In the genomic region with DNA sequence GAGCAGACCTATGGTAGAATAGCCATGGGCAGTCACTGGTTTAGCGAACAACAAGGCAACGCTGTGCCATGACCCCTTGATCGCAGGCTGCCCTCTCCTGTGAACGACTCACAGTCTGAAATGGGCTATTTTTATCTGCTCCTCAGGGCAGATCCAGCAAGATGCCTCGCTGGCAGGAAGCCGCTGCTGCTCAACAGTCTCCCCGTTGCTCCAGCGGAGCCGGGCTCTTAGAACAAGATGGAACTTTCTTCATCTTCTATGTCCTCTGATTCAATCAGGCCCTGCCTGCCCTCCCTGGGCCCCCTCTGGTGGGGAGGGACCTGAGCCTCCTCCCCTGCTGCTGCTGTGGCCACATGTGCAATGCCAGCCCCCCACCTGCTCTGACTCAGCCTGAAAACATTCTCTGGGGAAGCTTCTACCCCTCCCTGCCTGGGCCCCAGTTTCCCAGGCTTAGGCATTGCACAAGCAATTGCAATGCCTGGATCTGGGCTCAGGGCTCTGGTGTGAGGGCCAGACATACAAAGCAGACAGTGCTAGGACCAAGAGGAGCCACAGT, we compare ENCODE assay signal across 8 mouse cellular contexts. TPM values are rescaled to one million over a fixed set of nuclear protein-coding genes. Genes with fewer than 3 reads are reported as not detected.
A peak's percentile ranks its signal among the peaks of the same experiment; 100 is the strongest.
DNase-seq lines count a peak whose midpoint lies in the region; ATAC-seq and TF ChIP-seq lines count a peak whose summit lies in the region.

No protein-coding gene starts in this region.

- no peaks in the 10 kb centered on the region for H3K9me3 ChIP-seq in forebrain, embryonic 11.5 days (ENCODE audit: control insufficient read depth, low read length)
- no peaks in the 10 kb centered on the region for H3K9me3 ChIP-seq in forebrain, embryonic 14.5 days (replicated peaks; ENCODE audit: control insufficient read depth, low read length)
- H3K9me3 ChIP-seq in embryonic facial prominence, embryonic 12.5 days = no peaks in the 10 kb centered on the region
- no peaks in the 10 kb centered on the region for H3K9me3 ChIP-seq in lung, embryonic 15.5 days

- H3K27ac ChIP-seq in forebrain, embryonic 11.5 days (ENCODE audit: low read depth, low read length) = no peak overlapping the region
- H3K27ac ChIP-seq in forebrain, embryonic 14.5 days (ENCODE audit: low read depth, low read length) = no peak overlapping the region
- H3K27ac ChIP-seq in embryonic facial prominence, embryonic 12.5 days = peak overlapping the region; percentile 32; the same call in 1 of the 2 replicates
- peak overlapping the region; percentile 59 for H3K27ac ChIP-seq in lung, embryonic 15.5 days
- H3K27ac ChIP-seq in left cerebral cortex, adult 2 months = no peak overlapping the region

- no peak for DNase-seq in forebrain, embryonic 11.5 days (ENCODE audit: low spot score)
- DNase-seq in forebrain, embryonic 14.5 days (ENCODE audit: low spot score) = no peak
- peak; percentile 61 to 65 for DNase-seq in heart, postnatal 10 days
- peak; percentile 56 for DNase-seq in urinary bladder, adult 2 months (ENCODE audit: low spot score)
- DNase-seq in frontal cortex, postnatal 14 days (ENCODE audit: low spot score in 2 of 2) = no peak
- DNase-seq in left cerebral cortex, adult 2 months (ENCODE audit: extremely low spot score in 1 of 2, low spot score in 2 of 2) = no peak

- intact Hi-C loops in heart, postnatal 10 days (cut with DNase I) = no loop called here
- intact Hi-C loops in left cerebral cortex, adult 2 months (cut with DNase I) = no loop called here

- no peak for TF ChIP-seq CTCF in left cerebral cortex, adult 2 months (IDR thresholded peaks at IDR 0.05)

- ATAC-seq in forebrain, embryonic 11.5 days (replicated peaks; ENCODE audit: low FRiP score) = no peak
- ATAC-seq in forebrain, embryonic 14.5 days = no peak
- ATAC-seq in embryonic facial prominence, embryonic 12.5 days (ENCODE audit: insufficient number of reproducible peaks, insufficient read depth, low FRiP score, low TSS enrichment) = no peak; the same call in 1 of the 2 replicates
- peak; percentile 76 for ATAC-seq in lung, embryonic 15.5 days (ENCODE audit: borderline replicate concordance, extremely low read depth, low FRiP score, low TSS enrichment)

- H3K27me3 ChIP-seq in forebrain, embryonic 11.5 days (ENCODE audit: control insufficient read depth, insufficient read depth, low read length) = no peaks in the 10 kb centered on the region
- H3K27me3 ChIP-seq in forebrain, embryonic 14.5 days (replicated peaks; ENCODE audit: control insufficient read depth, insufficient read depth, low read length) = no peaks in the 10 kb centered on the region
- H3K27me3 ChIP-seq in embryonic facial prominence, embryonic 12.5 days = no peaks in the 10 kb centered on the region
- H3K27me3 ChIP-seq in lung, embryonic 15.5 days = no peaks in the 10 kb centered on the region

- peak overlapping the region; percentile 16; the same call in 1 of the 2 replicates for H3K9ac ChIP-seq in forebrain, embryonic 11.5 days (ENCODE audit: low read length)
- H3K9ac ChIP-seq in forebrain, embryonic 14.5 days (ENCODE audit: low read length) = no peak overlapping the region
- H3K9ac ChIP-seq in embryonic facial prominence, embryonic 12.5 days = no peak overlapping the region
- H3K9ac ChIP-seq in lung, embryonic 15.5 days = no peak overlapping the region

- H3K4me2 ChIP-seq in forebrain, embryonic 11.5 days (ENCODE audit: low read depth, low read length, severe bottlenecking) = no peak overlapping the region
- no peak overlapping the region for H3K4me2 ChIP-seq in forebrain, embryonic 14.5 days (ENCODE audit: low read length)
- 0 out of 2 replicates have a peak overlapping the region, but pooled peaks have one; percentile 13 for H3K4me2 ChIP-seq in embryonic facial prominence, embryonic 12.5 days (replicated peaks)
- no peak overlapping the region for H3K4me2 ChIP-seq in lung, embryonic 15.5 days

- H3K4me1 ChIP-seq in forebrain, embryonic 11.5 days (replicated peaks; ENCODE audit: control insufficient read depth, insufficient read depth, low read length) = no peaks in the 10 kb centered on the region; the same call in 1 of the 2 replicates
- no peaks in the 10 kb centered on the region for H3K4me1 ChIP-seq in forebrain, embryonic 14.5 days (ENCODE audit: control insufficient read depth, insufficient read depth, low read length)
- H3K4me1 ChIP-seq in embryonic facial prominence, embryonic 12.5 days = peaks cover 25% of the 10 kb centered on the region
- H3K4me1 ChIP-seq in lung, embryonic 15.5 days = peaks cover 21% of the 10 kb centered on the region

- H3K4me3 ChIP-seq in forebrain, embryonic 11.5 days (ENCODE audit: low read depth, low read length) = no peak overlapping the region
- H3K4me3 ChIP-seq in forebrain, embryonic 14.5 days (ENCODE audit: low read depth, low read length) = no peak overlapping the region
- no peak overlapping the region for H3K4me3 ChIP-seq in embryonic facial prominence, embryonic 12.5 days
- no peak overlapping the region for H3K4me3 ChIP-seq in lung, embryonic 15.5 days
- no peak overlapping the region for H3K4me3 ChIP-seq in left cerebral cortex, adult 2 months

- 55% methylated on average over 9 of the region's 9 CpGs for WGBS in forebrain, embryonic 11.5 days
- WGBS in forebrain, embryonic 14.5 days = 62% methylated on average over 9 of the region's 9 CpGs
- WGBS in embryonic facial prominence, embryonic 12.5 days = 13% methylated on average over 9 of the region's 9 CpGs
- WGBS in lung, embryonic 15.5 days = 29% methylated on average over 9 of the region's 9 CpGs

- no peaks in the 10 kb centered on the region for H3K36me3 ChIP-seq in forebrain, embryonic 11.5 days (ENCODE audit: control insufficient read depth, insufficient read depth, low read length)
- no peaks in the 10 kb centered on the region for H3K36me3 ChIP-seq in forebrain, embryonic 14.5 days (ENCODE audit: control insufficient read depth, insufficient read depth, low read length)
- no peaks in the 10 kb centered on the region for H3K36me3 ChIP-seq in embryonic facial prominence, embryonic 12.5 days
- no peaks in the 10 kb centered on the region for H3K36me3 ChIP-seq in lung, embryonic 15.5 days

RNA-seq across cellular contexts. Expression of a gene that starts 27.8 kb away (rescaled TPM):
- polyA plus RNA-seq in forebrain, embryonic 11.5 days (2014; fragmentation: Nextera tagmentation; extraction: Ambion mirVana) = 20.9 and 23.7 TPM in 2 replicates
- polyA plus RNA-seq in forebrain, embryonic 14.5 days (2014; fragmentation: Nextera tagmentation; extraction: Ambion mirVana) = 5.3 and 6.9 TPM in 2 replicates
- 79.0 and 82.1 TPM in 2 replicates for polyA plus RNA-seq in embryonic facial prominence, embryonic 12.5 days (2016; fragmentation: Nextera tagmentation; extraction: Ambion mirVana)
- total RNA-seq in heart, postnatal 10 days (2021) = 100 to 1,000 TPM; 157 to 164 TPM
- 76.4 and 78.9 TPM in 2 replicates for polyA plus RNA-seq in lung, embryonic 15.5 days (2015; fragmentation: Nextera tagmentation; extraction: Ambion mirVana)
- 59.2 and 104 TPM in 2 replicates for polyA plus RNA-seq in urinary bladder, adult 2 months (2012; rRNA removed)
- 10 to 100 TPM in 1 of 2 experiments, 1 to 10 TPM in 1; 6.9 to 10.1 TPM for total RNA-seq in left cerebral cortex, adult 2 months (2021)

Comparison
In these comparisons a context has a peak if more than half of its experiments do, and no peak if none do; other contexts are left out.
1. DNase-seq: peak in heart, postnatal 10 days (2 of 2) and urinary bladder, adult 2 months (single experiment); none in forebrain, embryonic 11.5 days (single experiment), forebrain, embryonic 14.5 days (single experiment), frontal cortex, postnatal 14 days (0 of 2) and left cerebral cortex, adult 2 months (0 of 2).
2. H3K27ac ChIP-seq: peak in embryonic facial prominence, embryonic 12.5 days (single experiment) and lung, embryonic 15.5 days (single experiment); none in forebrain, embryonic 11.5 days (single experiment), forebrain, embryonic 14.5 days (single experiment) and left cerebral cortex, adult 2 months (single experiment).